Mouse (Mus musculus) midbrain, postnatal 0 days (tissue): Measurements from ENCODE around the gene 2210016L21Rik. TPM values are rescaled to one million over a fixed set of nuclear protein-coding genes. Genes with fewer than 3 reads are reported as not detected.
"Not testable (repeated sequence)": the region's sequence is repeated elsewhere in the genome, so short reads cannot be mapped to it uniquely, and the experiment has no call there.

Experiments used
- ATAC-seq: fragments of 200-750 bp; cut with Nextera tagmentation; 2 replicates; pipeline ENCODE4 v1.8.0; 2017; ENCODE audit warnings: moderate number of reproducible peaks, mild to moderate bottlenecking, moderate TSS enrichment, moderate library complexity; ENCODE audit not compliant: low FRiP score
- DNase-seq: peaks from one replicate; pipeline ENCODE4 v3.0.0-alpha.2; 2015; ENCODE audit warnings: low spot score
- H3K27ac ChIP-seq: fragments of 300-500 bp; sonication (generic); 2 replicates; pipeline ENCODE4 v1.5.1; 2014; ENCODE audit warnings: low read depth, mild to moderate bottlenecking, low read length, mixed read lengths
- H3K27me3 ChIP-seq: fragments of 300-500 bp; sonication (generic); 2 replicates; pipeline ENCODE4 v1.6.1; 2014; ENCODE audit warnings: low read length, control low read depth, mixed read lengths; ENCODE audit not compliant: insufficient read depth
- H3K36me3 ChIP-seq: fragments of 300-500 bp; sonication (generic); 2 replicates; pipeline ENCODE4 v1.6.1; 2014; ENCODE audit warnings: low read length, control low read depth, mixed read lengths; ENCODE audit not compliant: insufficient read depth
- H3K4me1 ChIP-seq: fragments of 300-500 bp; sonication (generic); 2 replicates; pipeline ENCODE4 v1.6.1; 2014; ENCODE audit warnings: mild to moderate bottlenecking, control low read depth, antibody characterized with exemption, low read length, mixed read lengths; ENCODE audit not compliant: insufficient read depth
- H3K4me2 ChIP-seq: fragments of 300-500 bp; sonication (generic); 2 replicates; pipeline ENCODE4 v1.6.1; 2014; ENCODE audit warnings: low read depth, mild to moderate bottlenecking, low read length, mixed read lengths; ENCODE audit not compliant: poor library complexity, severe bottlenecking
- H3K4me3 ChIP-seq: fragments of 300-500 bp; sonication (generic); 2 replicates; pipeline ENCODE4 v1.5.1; 2014; ENCODE audit warnings: low read depth, mild to moderate bottlenecking, low read length, moderate library complexity
- H3K9ac ChIP-seq: fragments of 300-500 bp; sonication (generic); replicated peaks from 2 replicates; pipeline ENCODE4 v1.6.1; 2014; ENCODE audit warnings: mild to moderate bottlenecking, low read length, moderate library complexity, mixed read lengths; ENCODE audit not compliant: poor library complexity, severe bottlenecking
- H3K9me3 ChIP-seq: fragments of 300-500 bp; sonication (generic); 2 replicates; pipeline ENCODE4 v1.6.1; 2016; ENCODE audit warnings: low read length, control low read depth
- CTCF ChIP-seq: IDR thresholded peaks from 2 replicates; pipeline ENCODE4 v1.5.1; 2016; ENCODE audit warnings: antibody characterized with exemption, mild to moderate bottlenecking
- WGBS: fragments of 180-500 bp; shearing (Covaris S2); extraction: QIAGEN DNeasy Blood & Tissue Kit; methylation state at CpG from one replicate; pipeline ENCODE4 v1.1.7; 2014; 5-methylcytosine and 5-hydroxymethylcytosine counted together
- polyA plus RNA-seq: library from polyadenylated mRNA; unstranded; fragments of >200 nt; fragmentation: Nextera tagmentation; extraction: Ambion mirVana; gene quantifications from 2 replicates; pipeline ENCODE4 v1.2.1, GENCODE M21; 2015
- total RNA-seq: library from RNA; depleted of rRNA; stranded (reverse); fragments of >200 nt; gene quantifications from 2 replicates; pipeline ENCODE4 v1.2.3, GENCODE M21; 2014

The 2210016L21Rik gene
- total and polyA plus RNA-seq, 2 experiments from 2014 or later = 62.9 to 225 TPM

GRCm38 (mm10) chr5:114933206-114933605, 8.8 kb upstream of the 2210016L21Rik start:
- ATAC-seq = no peak
- Histone ChIP-seq H3K27ac (no peak overlapping the region), H3K9ac (no peak overlapping the region), H3K27me3 (no peaks in the 10 kb centered on the region), H3K4me3 (no peak overlapping the region), H3K4me2 (no peak overlapping the region), H3K9me3 (no peaks in the 10 kb centered on the region), H3K4me1 (no peaks in the 10 kb centered on the region), H3K36me3 (no peaks in the 10 kb centered on the region)
- no peak for TF ChIP-seq CTCF
- no peak for DNase-seq
- WGBS = 84% methylated on average over 8 of the region's 8 CpGs

DNA sequence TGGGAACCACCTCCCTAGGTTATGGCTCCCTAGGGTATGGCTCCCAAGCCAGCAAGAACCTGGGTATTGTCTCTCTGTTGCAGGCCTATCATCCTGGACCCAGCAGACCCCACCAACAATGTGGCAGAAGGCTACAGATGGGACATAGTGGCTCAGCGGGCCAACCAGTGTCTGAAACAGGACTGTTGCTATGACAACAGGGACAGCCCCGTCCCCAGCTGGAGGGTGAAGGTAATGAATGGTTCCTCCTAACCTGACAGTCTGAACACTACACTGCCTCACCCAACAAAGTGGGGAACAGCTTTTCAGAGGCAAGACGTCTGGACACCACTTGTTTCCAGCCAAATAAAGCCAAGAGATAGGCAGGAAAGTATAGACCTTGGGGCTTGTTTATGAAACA, 6.1 kb upstream of the 2210016L21Rik start:
- Histone ChIP-seq H3K4me2 (no peak overlapping the region), H3K4me1 (no peaks in the 10 kb centered on the region)

DNA sequence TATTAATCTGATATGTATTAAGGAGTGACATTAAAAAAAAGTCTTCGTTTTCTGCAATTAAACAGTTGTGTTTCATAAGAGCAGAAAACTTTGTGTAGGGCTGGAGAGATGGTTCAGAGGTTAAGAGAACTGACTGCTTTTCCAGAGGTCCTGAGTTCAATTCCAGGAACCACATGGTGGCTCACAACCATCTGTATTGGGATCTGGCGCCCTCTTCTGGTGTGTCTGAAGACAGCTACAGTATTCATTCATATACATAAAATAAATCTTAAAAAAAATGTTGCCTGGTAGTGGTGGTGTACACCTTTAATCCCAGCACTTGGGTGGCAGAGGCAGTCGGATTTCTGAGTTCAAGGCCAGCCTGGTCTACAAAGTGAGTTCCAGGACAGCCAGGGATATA, 820 bp upstream of the 2210016L21Rik start:
- H3K4me2 ChIP-seq, H3K36me3 ChIP-seq, H3K27ac ChIP-seq, H3K27me3 ChIP-seq, DNase-seq, ATAC-seq, H3K9ac ChIP-seq, H3K4me3 ChIP-seq, H3K4me1 ChIP-seq, H3K9me3 ChIP-seq: not testable (repeated sequence)
- WGBS = 61% methylated on average over 3 of the region's 3 CpGs
- TF ChIP-seq CTCF = peak; percentile 56

More for the DNA sequence above, 6.1 kb upstream of the 2210016L21Rik start:
- Histone ChIP-seq H3K27me3 (no peaks in the 10 kb centered on the region), H3K9me3 (no peaks in the 10 kb centered on the region), H3K9ac (no peak overlapping the region), H3K4me3 (no peak overlapping the region), H3K36me3 (no peaks in the 10 kb centered on the region), H3K27ac (no peak overlapping the region)
- no peak for ATAC-seq
- WGBS = 23% methylated on average over 3 of the region's 3 CpGs
- no peak for TF ChIP-seq CTCF
- DNase-seq = peak; percentile 50

DNA sequence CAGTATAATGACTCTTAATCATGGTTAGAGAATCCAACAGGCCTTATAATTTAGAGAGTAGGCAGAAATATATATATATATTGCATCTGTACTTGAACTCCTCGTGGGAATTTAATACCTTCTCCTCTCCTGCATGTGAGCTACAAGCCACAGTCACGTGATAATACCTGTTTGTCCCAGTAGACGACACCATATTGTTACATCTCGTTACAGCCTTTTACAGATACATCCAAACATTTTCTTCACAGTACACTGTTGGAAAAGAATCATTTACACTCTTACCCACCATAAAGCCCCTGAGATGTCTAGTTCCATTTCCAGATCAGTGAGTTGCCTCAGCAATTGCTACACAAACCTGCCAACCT, 790 bp downstream of the 2210016L21Rik start:
- Histone ChIP-seq H3K4me3 (peak overlapping the region; percentile 91), H3K36me3 (peaks cover 23% of the 10 kb centered on the region), H3K4me2 (peak overlapping the region; percentile 65), H3K9ac (peak overlapping the region; percentile 94), H3K27ac (peak overlapping the region; percentile 94), H3K27me3 (no peaks in the 10 kb centered on the region), H3K9me3 (no peaks in the 10 kb centered on the region), H3K4me1 (peaks cover 6% of the 10 kb centered on the region; the same call in 1 of the 2 replicates)
- whole genome bisulfite sequencing = 33% methylated on average over 4 of the region's 4 CpGs
- TF ChIP-seq CTCF = no peak
- DNase-seq (no peak), ATAC-seq (0 out of 2 replicates have a peak, but pooled peaks have one; percentile 18)

- H3K4me1 ChIP-seq = peaks cover 6% of the 10 kb centered on the region; the same call in 1 of the 2 replicates
- no peak overlapping the region for H3K4me2 ChIP-seq
- TF ChIP-seq CTCF = no peak
- no peak overlapping the region for H3K27ac ChIP-seq
- H3K27me3 ChIP-seq = no peaks in the 10 kb centered on the region
- H3K4me3 ChIP-seq = no peak overlapping the region
- peaks cover 37% of the 10 kb centered on the region for H3K36me3 ChIP-seq
- WGBS = 96% methylated on average over 10 of the region's 10 CpGs
- DNase-seq (no peak), ATAC-seq (no peak)
- H3K9me3 ChIP-seq = no peaks in the 10 kb centered on the region
- no peak overlapping the region for H3K9ac ChIP-seq
Observed at GRCm38 (mm10) chr5:114945072-114945471, 3.1 kb downstream of the 2210016L21Rik start.

DNA sequence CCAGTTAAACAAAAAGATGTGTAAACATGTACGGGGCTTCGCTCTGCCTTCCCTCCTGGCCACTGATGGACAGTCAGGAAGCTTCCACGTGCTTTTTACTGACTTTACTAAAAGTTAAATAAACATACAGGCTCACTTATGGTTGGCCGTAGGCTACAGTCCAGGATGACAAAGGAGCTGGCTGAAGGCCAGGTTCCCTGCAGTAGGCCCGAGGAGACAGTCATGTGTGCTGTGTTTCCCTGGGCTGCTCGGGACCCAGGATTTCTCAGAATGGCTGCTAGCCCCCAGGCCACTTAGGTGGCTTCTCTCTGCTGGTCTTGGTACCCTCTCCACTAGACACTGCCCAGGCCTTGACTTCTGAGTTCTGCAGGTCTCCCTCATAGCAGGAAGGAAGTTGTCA, 6.9 kb downstream of the 2210016L21Rik start:
- no peak for TF ChIP-seq CTCF
- H3K4me3 ChIP-seq = no peak overlapping the region
- DNase-seq (peak; percentile 51), ATAC-seq (no peak)
- no peak overlapping the region for H3K4me2 ChIP-seq
- H3K4me1 ChIP-seq = no peaks in the 10 kb centered on the region
- no peak overlapping the region for H3K27ac ChIP-seq
- WGBS = 56% methylated on average over 6 of the region's 6 CpGs
- no peaks in the 10 kb centered on the region for H3K9me3 ChIP-seq
- H3K9ac ChIP-seq = no peak overlapping the region
- H3K36me3 ChIP-seq = peaks cover 37% of the 10 kb centered on the region
- no peaks in the 10 kb centered on the region for H3K27me3 ChIP-seq
